Mouse (Mus musculus) brain, embryonic 14.5 days (tissue): ENCODE results near the gene Trpm1.

Experiments
- CTCF ChIP-seq: fragments of 200-500 bp; IDR thresholded peaks from 2 replicates; pipeline ENCODE4 v1.5.1; 2012; ENCODE audit warnings: inconsistent platforms, mild to moderate bottlenecking, moderate library complexity, borderline replicate concordance; ENCODE audit not compliant: insufficient read depth, insufficient read length; ENCODE audit errors: extremely low read depth
- POLR2A ChIP-seq: fragments of 200-500 bp; IDR thresholded peaks from 2 replicates; pipeline ENCODE4 v1.6.1; 2012; ENCODE audit warnings: mild to moderate bottlenecking, inconsistent platforms, borderline replicate concordance; ENCODE audit not compliant: poor library complexity, insufficient read depth, insufficient read length, severe bottlenecking; ENCODE audit errors: extremely low read depth

- TF ChIP-seq CTCF (no peak), POLR2A (no peak)
Measured at GRCm38 (mm10) chr7:64239806-64240315, 86.2 kb downstream of the Trpm1 start.
